Mouse (Mus musculus) thymus, postnatal 0 days (tissue): Measurements from ENCODE around the gene Pi4ka. TPM values are rescaled to one million over a fixed set of nuclear protein-coding genes. Genes with fewer than 3 reads are reported as not detected.

Experiments
- DNase-seq: peaks from one replicate; pipeline ENCODE4 v3.0.0-alpha.2; 2015; ENCODE audit warnings: low spot score
- polyA plus RNA-seq: library from polyadenylated mRNA; unstranded; fragments of >200 nt; fragmentation: Nextera tagmentation; extraction: Ambion mirVana; gene quantifications from 2 replicates; pipeline ENCODE4 v1.2.1, GENCODE M21; 2015

Gene Pi4ka
- polyA plus RNA-seq, 1 experiment from 2014 or later = 31.3 TPM

DNA sequence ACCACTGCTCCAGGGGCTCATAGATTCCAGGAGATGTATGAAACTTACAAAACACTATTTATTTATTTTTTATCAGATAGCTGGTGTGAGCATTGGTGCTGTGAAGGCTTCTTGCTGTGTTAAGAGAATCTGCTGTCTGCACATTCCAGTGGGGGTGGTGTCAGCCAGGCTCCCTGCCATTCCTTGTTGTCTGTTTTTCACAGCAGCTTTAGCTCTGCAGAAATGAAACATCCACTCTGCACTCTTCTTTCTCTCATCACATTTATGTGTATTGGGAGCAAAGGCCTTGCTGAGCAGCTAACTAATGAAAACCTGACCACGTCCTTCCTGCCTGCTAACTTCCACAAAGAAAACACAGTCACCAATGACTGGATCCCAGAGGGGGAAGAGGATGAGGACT is 70.0 kb downstream of the Pi4ka start:
- no peak for DNase-seq

- DNase-seq = no peak
Measured at GRCm38 (mm10) chr16:17334574-17334973, 71.5 kb downstream of the Pi4ka start.

DNA sequence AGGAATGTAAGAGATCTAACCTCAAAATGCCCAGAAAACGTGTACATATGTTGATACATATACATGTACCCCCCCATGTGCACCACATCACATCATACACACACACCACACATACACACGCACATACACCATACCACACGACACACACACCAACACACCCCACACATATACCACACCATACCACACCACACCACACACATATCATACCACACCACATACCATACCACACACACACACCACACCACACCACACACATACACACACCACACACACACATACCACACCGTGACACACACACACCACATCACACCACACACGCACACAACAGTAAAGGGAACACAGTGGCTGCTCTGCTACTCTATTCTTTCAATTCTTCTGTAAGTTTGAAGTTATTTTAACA is 74.3 kb downstream of the Pi4ka start:
- DNase-seq = no peak

DNA sequence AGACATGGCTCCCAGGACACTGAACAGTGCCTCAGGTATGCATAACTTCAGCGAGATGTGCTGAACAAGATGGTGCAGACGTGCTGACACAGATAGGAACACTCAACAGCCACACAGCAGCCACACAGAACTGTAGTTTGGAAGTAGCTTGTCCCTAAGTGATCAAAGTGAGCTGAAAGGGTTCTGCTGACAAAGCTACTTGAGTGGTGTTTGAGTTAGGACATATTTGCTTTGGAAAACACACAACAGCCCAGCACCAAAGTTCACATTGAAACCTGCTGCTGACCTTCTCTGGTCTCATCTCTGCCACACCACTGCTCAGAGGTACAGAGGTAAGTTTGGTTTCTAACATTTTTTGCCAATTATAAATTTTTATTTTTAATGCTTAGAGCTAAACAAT is 75.0 kb downstream of the Pi4ka start, which contains the start of gene Serpind1:
Gene Serpind1, plus strand, starts transcription at position 256 of the 400 bp plus-strand sequence.
- no peak for DNase-seq

- no peak for DNase-seq
Measured at GRCm38 (mm10) chr16:17329848-17330570, 76.1 kb downstream of the Pi4ka start.

GRCm38 (mm10) chr16:17326064-17326463 is 80.0 kb downstream of the Pi4ka start:
- no peak for DNase-seq

DNA sequence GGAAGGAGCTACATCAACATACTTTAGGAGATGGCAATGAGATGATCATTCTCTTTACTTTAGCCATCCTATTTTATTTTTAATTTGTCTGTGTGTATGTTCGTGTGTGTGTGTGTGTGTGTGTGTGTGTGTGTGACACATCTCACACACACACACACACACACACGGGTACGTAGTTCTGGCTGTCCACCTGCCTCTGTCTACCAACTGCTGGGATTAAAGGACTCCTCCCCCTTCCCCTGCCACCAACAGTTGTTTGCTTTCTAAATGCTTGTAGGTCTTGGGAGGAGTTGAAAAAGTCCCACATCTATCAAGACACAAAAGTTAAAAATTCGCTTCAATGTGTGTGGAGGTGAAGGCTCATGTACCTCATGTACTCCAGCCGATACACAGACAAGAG is 81.4 kb downstream of the Pi4ka start:
- DNase-seq = no peak

- DNase-seq = no peak
Measured at GRCm38 (mm10) chr16:17321481-17321880, 84.6 kb downstream of the Pi4ka start.

GRCm38 (mm10) chr16:17316554-17316953 is 89.6 kb downstream of the Pi4ka start:
- no peak for DNase-seq

DNA sequence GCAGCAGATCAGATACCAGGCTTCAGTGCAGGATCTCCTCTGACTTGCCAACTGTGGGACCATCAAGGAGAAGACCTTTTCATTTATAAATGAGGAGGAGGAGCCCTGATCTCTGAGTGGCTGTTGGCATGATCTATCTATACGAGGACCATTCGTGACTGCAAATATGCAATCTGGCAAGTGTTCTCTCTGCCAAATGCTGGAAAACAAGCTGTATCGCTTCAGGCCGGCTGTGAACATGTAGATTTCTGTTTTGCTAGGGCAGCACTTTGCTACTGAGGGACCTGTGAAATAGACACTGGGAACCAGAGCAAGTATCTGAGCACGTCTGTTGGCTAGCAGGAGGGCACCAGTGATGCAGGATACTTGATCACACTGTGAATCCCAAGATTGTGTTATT is 93.6 kb downstream of the Pi4ka start:
- DNase-seq = no peak

- DNase-seq = no peak
Measured at GRCm38 (mm10) chr16:17309036-17309435, 97.1 kb downstream of the Pi4ka start.

- no peak for DNase-seq
Measured at GRCm38 (mm10) chr16:17307461-17307860, 98.7 kb downstream of the Pi4ka start.

- no peak for DNase-seq
Measured at GRCm38 (mm10) chr16:17303521-17304245, 102.4 kb downstream of the Pi4ka start.

DNA sequence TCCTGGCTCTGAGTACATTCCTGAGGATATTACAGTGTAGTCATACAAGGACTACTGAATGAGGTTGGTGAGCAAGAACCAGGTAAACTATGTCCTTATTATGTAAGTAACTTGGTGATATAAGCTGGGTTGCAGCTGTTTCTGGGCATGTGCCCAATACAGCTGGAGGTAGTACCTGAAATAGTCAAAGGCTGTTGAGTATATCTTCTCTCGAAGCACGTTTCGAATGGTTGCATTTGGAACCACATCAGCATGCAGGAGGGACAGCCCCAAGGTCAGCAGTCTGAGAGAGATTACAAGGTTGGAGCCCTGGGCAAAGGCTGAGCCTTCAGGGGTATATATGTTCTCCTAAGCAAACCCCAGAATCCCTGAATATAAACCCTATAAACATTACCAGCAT is 105.3 kb downstream of the Pi4ka start:
- no peak for DNase-seq

GRCm38 (mm10) chr16:17292751-17293150 is 113.4 kb downstream of the Pi4ka start:
- DNase-seq = peak; percentile 82

DNA sequence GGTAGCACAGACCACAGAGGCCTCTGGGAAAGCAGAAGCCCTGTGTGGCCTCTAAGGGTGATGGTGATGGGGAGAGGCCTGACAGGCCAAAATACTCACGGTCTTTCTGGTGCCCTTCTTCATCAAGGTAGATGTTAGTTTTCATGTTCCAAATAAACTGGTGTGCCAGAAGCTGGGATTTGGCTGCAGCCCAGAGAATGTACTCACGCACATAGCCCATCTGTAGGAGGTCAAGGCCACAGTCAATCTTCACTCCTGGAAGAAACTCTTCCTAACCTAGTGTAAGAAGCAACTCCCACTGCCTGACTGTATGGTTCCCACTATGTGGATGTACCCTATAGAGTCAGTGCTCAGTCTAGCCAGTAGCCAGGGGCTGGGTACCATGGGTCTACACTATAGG is 115.1 kb downstream of the Pi4ka start:
- no peak for DNase-seq

- no peak for DNase-seq
Measured at GRCm38 (mm10) chr16:17287103-17287502, 119.0 kb downstream of the Pi4ka start.

GRCm38 (mm10) chr16:17283151-17283550 is 123.0 kb downstream of the Pi4ka start:
- no peak for DNase-seq

DNA sequence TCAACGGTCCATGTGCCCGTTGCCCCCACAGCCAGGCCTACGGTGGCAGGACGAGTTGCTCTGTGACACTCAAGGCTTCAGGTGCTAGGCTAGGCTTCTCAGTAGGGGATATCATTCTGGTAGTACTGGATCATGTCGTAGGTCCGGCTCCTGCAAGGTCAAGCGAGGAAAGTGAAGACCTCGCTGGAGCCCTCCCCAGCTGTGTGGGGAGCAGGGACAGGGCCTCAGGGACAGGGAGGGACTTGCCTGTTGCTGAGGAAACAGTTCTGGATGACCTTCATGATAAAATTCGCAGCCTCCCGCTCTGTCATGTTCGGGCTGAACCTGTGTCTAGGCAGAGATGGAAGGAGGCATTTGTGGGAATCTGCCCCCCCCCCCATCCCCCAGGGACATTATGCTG is 125.6 kb downstream of the Pi4ka start:
- DNase-seq = no peak

DNA sequence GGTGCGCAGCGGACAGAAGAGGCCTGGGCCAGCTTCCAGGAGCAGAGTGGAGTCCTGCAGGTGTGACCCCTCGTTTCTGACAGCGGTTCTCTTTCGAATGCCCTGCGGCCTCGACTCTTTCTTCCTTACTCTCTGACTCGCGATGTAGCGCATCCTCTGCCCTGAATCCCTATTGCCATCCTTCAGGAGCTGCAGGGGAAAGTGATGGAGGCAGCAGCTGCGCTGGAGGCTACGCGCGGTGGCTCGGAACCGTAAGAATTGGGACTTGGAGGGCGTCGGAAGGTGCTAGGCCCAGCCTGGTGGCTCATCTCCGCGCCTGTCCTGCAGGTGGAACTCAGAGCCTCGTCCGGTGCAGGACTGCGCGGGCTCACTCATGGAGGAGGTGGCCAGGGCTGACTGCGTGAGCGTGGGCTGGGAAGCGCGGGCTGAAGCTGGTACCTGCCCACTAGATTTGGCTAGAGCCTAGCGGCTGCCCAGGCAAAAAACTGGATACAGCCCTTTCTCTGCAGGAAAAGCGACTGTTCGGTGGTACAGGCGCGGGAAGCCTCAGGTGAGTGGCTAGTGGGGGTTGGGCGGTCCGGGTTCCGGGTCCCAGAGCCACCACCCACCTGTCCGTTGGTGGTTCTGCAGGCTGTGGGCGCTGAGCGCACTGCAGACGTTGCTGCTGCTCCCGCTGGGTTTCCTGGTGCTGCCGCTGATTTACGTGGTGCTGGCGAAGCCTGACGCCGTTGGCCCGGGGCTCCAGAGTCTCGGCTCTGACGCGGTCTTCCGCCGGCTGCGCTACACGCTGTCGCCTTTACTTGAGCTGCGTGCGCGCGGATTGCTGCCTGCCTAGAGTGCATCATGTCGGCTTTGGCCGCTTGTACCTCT is 128.5 kb downstream of the Pi4ka start:
- DNase-seq = peak; percentile 76

DNA sequence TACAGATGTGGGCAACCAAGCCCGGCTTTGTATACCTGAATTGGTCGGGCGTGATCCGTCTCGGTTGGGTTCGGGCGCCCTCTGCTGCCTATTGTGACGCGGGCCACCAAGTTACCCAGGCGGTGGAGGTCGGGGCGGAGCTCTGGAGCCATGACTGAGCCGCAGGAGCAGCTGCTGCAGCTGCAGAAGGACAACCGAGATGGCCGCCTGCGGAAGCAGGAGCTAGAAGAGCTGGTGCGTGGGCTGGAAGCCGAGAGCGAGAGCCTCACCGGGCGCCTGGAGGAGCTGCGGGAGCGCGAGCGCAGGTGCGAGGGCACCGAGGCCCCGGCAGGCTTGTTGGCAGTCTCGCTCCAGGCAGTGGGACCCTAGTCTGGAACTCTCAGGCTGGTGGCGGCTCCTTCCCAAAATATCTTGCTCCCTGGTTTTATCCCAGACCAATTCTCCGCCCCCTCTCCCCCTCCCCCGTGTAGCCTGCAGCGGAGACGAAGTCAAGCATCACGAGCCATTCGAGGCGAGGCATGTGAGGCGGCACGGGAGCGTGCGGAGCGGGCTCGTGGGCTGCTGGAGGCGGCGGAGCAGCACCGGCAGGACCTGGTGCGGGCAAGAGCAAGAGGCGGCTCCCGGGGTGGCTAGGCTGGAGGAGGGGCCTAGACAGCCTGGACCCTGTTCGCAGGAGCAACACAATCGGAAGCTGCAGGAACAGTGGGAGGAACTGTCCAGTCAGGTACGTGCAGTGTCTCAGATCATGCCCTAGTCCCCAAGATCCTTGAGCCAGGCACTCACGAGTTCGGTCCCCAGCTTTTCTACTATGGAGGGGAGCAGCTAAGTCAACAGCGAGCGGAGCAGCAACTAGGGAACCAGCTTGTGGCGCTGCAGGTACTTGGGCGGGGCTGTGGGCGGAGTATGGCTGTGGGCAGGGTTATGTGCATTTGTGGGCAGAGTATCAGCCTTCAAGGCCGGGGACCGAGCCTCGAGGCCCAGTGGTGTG is 129.7 kb downstream of the Pi4ka start:
- DNase-seq = peak; percentile 95
